Mouse (Mus musculus) ES-Bruce4 (cell line): ENCODE measurements around the gene Myl6b.

Experiments used
- CTCF ChIP-seq: IDR thresholded peaks from one replicate; pipeline ENCODE4 v1.8.1; 2011; ENCODE audit warnings: low read depth, low read length
- EP300 ChIP-seq: IDR thresholded peaks from 2 replicates; pipeline ENCODE4 v1.6.1; 2011; ENCODE audit warnings: low read depth, low read length; ENCODE audit not compliant: insufficient read depth
- POLR2A ChIP-seq: IDR thresholded peaks from one replicate; pipeline ENCODE4 v1.8.1; 2011; ENCODE audit warnings: low read length; ENCODE audit not compliant: insufficient read depth

- no peak for TF ChIP-seq POLR2A
- no peak for TF ChIP-seq CTCF
- no peak for TF ChIP-seq EP300
Measured at GRCm38 (mm10) chr10:128516029-128516428, 17.5 kb upstream of the Myl6b start.
